Mouse (Mus musculus): ENCODE measurements around the gene Apba2. TPM values are rescaled to one million over a fixed set of nuclear protein-coding genes. Genes with fewer than 3 reads are reported as not detected.

Apba2 gene
- total RNA-seq, 2 experiments from 2014 or later, result 300 to 305 TPM

- DNase-seq (ENCODE audit: low spot score in 2 of 2), result no peak
Observed at GRCm38 (mm10) chr7:64646046-64646445, 144.5 kb downstream of the Apba2 start.

DNA sequence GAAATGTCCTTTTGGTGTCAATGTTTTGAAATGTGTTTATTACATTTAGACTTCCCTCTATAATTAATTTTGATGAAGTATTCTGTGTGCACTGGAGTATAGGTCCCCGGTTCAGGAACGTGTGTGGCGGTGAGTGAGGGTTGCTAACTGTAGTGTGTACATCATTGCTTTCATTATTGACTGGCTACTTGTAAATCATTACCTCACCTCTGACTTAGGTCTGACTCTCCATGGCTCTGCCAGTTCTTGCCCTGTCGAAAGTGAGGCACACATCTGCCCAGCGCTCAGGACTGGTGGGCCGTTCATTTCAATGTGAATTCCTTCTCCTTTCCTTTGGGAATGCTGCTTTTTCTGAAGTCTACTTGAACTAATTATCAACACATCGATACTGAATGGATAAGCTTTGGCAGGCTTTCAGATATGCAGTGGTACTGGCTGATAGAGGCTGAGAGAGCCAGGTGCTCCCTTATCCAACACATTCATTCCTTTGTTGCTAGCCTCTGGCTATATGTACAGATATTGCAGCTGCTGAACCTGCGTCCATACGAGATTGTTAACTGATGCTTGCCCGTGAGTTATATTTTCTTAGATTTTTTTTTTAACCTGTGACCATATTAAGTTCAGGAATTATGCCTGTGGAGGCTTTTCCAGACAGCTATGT, 147.6 kb downstream of the Apba2 start:
- DNase-seq (ENCODE audit: low spot score in 2 of 2), result no peak

- DNase-seq (ENCODE audit: low spot score in 2 of 2), result no peak
Observed at GRCm38 (mm10) chr7:64651963-64652362, 150.5 kb downstream of the Apba2 start.

DNA sequence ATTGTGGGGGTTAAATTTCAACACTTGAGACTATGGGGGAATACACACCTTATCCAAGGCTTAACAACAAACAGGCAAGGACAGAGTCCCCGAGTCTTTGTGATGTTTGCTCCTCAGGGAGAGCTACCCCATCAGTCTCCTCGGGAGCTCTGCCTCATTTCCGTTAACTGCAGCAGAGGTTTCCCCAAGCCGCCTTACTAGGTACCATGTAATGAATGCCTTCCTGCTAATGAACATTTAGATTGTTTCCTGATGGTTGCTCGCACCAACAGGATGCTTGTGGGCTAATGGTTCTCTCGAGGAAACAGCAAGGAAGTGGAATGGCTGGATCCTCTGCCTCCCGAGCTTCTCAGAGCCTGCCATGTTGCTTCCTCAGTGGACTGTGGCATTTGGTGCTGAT, 155.3 kb downstream of the Apba2 start:
- DNase-seq (ENCODE audit: low spot score in 2 of 2), result no peak

- no peak for DNase-seq (ENCODE audit: low spot score in 2 of 2)
Observed at GRCm38 (mm10) chr7:64658914-64659313, 157.4 kb downstream of the Apba2 start.

DNA sequence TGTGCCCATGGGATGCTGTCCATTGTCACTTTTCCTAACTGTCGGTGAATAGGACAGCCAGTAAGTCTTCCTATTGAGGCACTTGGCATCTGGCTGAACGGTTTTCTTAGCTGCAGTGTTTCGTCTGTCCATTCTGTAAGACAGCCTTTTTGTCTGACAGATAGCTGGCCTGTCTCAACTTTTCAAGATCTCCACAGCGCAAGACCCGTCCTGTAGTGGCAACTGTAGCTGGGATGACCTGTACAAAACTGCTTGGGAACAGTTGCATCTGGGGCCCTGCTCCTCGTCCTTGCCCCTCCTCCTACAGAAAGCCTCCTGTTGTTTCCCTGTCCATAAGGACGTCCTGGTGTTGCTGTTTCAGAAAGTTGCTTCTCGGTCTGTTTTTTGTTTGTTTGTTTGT, 157.8 kb downstream of the Apba2 start:
- DNase-seq (ENCODE audit: low spot score in 2 of 2), result no peak

DNA sequence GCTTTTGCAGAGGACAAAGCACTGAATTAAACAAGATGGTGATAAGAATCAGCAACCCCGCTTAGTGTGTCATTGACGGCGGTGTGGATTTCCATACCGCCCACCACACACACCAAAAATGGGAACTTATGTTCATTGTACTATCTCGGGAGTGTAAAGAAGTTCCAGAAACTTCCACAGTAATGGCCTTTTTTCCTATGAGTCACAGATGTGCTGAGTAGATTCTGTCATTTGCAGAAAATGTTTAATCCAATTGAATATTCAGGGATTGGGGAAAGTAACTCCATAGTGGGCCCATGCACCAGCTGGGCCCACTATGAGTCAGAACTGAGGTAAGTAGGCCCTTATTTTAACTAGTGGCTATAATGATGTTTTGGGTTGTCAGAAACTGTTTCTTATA, 161.0 kb downstream of the Apba2 start:
- no peak for DNase-seq (ENCODE audit: low spot score in 2 of 2)

DNA sequence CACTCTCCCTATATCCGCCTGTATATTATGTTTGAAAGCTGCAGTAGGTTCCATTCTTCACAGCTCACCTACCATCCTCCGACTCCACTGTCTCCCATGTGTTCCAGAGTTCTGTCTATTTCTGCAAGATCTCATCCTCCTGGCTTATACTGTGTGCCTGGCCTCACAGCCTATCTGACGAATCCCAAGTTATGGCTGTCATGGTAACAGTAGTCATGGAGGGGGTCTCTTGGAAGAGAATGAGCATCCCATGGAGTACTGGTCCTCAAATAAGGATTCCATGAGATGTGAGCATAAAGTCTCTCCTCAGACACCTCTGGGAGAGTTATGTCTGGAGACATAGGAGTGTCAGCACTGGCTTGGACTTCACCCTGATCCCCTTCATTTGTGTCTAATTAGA, 162.1 kb downstream of the Apba2 start:
- no peak for DNase-seq (ENCODE audit: low spot score in 2 of 2)

DNA sequence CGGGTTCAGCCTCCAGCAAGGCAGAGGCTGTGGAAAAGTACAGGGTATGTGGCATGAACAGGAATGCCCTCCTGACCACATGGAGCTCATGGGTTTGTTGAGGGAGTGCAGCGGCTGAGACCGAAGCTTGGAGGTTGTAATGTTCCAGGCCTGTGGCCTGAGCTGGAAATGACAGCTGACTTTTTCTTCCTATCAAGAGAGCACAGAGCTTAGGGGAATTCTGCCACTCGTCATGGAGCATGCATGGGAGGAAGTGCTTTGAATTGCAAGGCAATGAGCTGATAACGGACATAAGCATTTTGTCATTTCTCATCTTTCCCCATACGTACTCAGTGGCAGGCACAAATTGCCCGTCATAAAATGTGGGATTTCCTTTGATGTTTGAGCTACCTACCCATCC, 163.6 kb downstream of the Apba2 start:
- no peak for DNase-seq (ENCODE audit: low spot score in 2 of 2)

- no peak for DNase-seq (ENCODE audit: low spot score in 2 of 2)
Observed at GRCm38 (mm10) chr7:64665716-64666298, 164.3 kb downstream of the Apba2 start.

DNA sequence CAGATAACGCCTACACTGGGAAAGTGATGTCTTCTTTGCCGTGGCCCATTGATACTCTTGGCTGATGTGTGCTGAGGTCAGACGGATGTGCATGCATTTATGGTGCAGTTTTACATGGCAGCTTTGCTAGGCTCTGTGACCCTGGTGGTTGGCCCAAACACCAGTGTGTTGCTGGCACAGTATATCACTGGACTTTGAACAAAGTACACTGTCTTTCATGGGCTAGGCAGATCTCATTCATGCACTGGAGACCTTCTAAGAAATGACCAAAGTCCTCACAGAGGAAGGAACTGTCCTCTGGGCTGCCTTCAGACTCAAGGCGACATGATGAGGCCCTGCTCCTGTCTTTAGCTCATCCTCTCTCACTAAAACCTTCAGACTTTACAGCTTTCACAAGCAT, 166.5 kb downstream of the Apba2 start:
- DNase-seq (ENCODE audit: low spot score in 2 of 2), result no peak

- no peak for DNase-seq (ENCODE audit: low spot score in 2 of 2)
Observed at GRCm38 (mm10) chr7:64679771-64680479, 178.4 kb downstream of the Apba2 start.

- no peak for DNase-seq (ENCODE audit: low spot score in 2 of 2)
Observed at GRCm38 (mm10) chr7:64684893-64685292, 183.4 kb downstream of the Apba2 start.

DNA sequence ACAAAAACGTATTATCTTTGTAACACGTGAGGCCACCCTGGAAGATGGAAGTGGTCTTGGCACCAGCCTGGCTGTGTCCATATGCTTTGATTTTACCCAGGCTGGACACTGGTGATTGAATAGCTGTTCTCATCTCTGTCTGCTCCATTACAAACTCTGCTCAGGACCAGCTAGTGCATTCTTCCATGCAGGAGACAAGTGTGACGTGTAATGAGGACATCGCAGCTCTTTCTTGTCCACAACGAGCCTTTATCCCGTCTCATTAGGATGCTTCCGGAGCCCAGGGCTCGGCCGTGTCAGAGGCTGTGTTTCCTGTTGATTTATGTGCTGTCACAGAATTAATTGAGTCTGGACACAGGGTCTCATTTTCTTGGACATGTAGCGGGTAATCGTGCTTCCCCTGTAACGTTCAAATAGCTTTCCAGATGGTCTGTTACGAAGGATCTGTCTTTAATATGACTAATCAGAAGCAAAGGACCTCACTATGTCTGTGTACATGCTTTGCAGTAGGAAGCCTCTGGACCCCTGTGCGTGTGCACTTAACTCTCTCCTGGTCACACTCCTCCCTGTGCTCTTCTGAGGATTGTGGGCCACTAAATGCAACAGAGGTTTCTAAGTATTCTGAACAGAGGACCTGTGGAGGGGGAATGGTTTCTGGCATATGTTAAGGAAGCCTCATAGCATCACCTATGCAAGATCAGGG, 186.8 kb downstream of the Apba2 start:
- no peak for DNase-seq (ENCODE audit: low spot score in 2 of 2)

- DNase-seq (ENCODE audit: low spot score in 2 of 2), result no peak
Observed at GRCm38 (mm10) chr7:64691831-64692230, 190.3 kb downstream of the Apba2 start.

DNA sequence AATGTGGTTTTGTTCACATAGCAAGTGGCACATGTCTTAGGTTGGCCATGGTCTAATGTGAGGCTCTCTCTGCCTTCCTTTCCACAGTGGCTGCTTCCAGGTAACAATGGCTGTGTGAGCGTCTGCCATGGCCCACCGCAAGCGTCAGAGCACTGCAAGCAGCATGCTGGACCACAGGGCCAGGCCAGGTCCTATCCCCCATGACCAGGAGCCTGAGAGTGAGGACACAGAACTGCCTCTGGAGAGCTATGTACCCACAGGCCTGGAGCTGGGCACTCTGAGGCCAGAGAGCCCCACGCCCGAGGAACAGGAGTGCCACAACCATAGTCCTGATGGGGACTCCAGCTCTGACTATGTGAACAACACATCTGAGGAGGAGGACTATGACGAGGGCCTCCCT, 193.4 kb downstream of the Apba2 start:
- DNase-seq (ENCODE audit: low spot score in 2 of 2), result no peak

DNA sequence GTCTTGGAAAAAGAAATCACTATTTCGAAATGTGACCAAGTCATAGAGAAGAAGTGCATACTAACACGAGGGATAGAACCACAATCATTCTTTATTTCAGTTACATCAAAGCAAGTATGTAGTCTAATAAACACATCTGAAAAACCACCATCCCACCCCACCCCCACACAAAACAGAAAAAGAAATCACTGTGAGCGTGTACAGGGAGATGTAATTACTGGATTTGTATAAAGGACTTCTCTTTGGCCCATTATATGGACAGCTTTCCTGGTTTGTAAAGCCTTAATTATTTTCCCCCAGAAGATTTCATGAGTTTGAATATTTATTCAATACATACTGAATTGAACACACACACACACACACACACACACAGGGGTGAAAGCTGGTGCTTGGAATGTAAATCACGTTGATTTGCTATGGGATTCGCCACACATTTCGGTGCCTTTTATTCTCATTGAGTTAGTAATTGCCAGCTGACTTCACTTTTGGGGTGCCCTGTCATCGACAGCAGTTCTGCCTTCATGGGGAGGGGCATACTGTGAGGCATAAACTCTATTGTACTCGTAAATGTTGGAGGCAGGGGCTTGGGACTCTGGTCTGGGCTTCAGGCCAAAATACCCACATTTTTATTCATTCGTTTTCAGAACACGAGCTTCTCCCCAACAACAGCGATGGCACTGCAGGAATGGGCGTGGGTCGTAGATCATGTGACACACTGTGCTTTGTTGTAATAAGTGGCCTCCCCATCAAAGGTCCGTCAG, 195.2 kb downstream of the Apba2 start:
- peak; percentile 34 to 40 for DNase-seq (ENCODE audit: low spot score in 2 of 2)

- DNase-seq (ENCODE audit: low spot score in 2 of 2), result no peak
Observed at GRCm38 (mm10) chr7:64697791-64698337, 196.4 kb downstream of the Apba2 start.

DNA sequence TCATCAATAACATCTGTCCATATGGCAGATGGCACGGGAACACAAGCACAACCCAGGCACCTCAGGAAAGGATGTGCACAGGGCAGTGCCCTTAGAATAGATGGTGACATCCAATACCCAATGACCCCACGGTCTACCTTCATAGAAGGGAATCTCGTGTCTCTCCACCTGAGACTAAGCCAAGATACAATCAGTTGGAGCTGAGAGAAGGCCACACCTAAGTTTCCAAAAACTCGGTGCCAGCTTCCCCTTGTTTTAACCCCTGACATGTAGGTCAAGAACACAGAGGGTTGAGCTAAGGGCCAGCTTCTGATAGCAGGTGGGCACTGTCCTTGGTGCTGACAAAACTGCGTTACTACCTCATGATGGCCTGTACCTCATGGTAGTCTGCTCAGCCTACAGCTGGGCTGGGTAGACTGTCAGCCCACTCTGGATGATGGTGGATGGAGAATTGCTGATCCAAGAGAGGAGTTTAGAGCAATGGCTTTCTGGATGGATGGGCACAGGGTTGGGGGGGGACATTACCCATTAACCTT, 202.6 kb downstream of the Apba2 start:
- no peak for DNase-seq (ENCODE audit: low spot score in 2 of 2)

DNA sequence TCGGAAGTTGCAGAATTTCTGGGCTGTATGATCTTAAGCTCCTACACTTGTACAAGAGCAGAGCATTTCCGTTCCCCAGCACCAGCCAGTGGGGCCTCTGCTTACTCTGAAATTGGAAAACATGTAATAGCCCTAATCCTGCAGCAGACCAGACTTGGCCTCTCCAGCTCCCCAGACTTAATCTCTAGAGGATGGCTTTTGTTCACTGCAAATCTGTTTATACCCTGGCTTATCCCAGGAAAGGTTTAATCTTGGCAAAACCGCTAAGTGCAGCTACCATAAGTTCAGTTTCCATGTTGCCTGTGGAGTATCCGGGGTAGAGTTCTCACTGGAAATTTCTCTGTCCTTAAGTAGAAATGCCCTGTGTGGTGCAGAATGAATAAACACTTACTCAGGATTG, 206.7 kb downstream of the Apba2 start:
- no peak for DNase-seq (ENCODE audit: low spot score in 2 of 2)

Measured in layer of hippocampus, postnatal 10 days (tissue).